Mouse (Mus musculus) CH12.LX (cell line): Measurements from ENCODE around the gene Cda.

Experiments
- CTCF ChIP-seq, 2 experiments: IDR thresholded peaks in 1 of 2; conservative IDR thresholded peaks in 1 of 2; 2 replicates each; pipeline ENCODE4 v1.5.1; 2011 to 2012; ENCODE audit warnings: low read depth in 2 of 2, low read length in 2 of 2, improper control_type of control experiment in 1 of 2, inconsistent platforms in 1 of 2, mild to moderate bottlenecking in 1 of 2, moderate library complexity in 1 of 2
- MAFK ChIP-seq: IDR thresholded peaks from 2 replicates; pipeline ENCODE4 v1.6.1; 2011; ENCODE audit warnings: low read length, improper control_type of control experiment; ENCODE audit not compliant: insufficient replicate concordance
- MAX ChIP-seq: IDR thresholded peaks from 2 replicates; pipeline ENCODE4 v1.6.1; 2011; ENCODE audit warnings: low read length, improper control_type of control experiment
- NELFE ChIP-seq: IDR thresholded peaks from 2 replicates; pipeline ENCODE4 v1.6.1; 2011; ENCODE audit warnings: low read depth, low read length, improper control_type of control experiment
- NRF1 ChIP-seq: IDR thresholded peaks from 2 replicates; pipeline ENCODE4 v1.6.1; 2014; ENCODE audit warnings: low read depth, mild to moderate bottlenecking, inconsistent platforms, low read length, improper control_type of control experiment, moderate library complexity
- POLR2A ChIP-seq: IDR thresholded peaks from 2 replicates; pipeline ENCODE4 v1.6.1; 2011; ENCODE audit warnings: low read depth, mild to moderate bottlenecking, improper control_type of control experiment, low read length
- USF1 ChIP-seq: IDR thresholded peaks from 2 replicates; pipeline ENCODE4 v1.6.1; 2014; ENCODE audit warnings: low read depth, mild to moderate bottlenecking, inconsistent platforms, low read length, improper control_type of control experiment

DNA sequence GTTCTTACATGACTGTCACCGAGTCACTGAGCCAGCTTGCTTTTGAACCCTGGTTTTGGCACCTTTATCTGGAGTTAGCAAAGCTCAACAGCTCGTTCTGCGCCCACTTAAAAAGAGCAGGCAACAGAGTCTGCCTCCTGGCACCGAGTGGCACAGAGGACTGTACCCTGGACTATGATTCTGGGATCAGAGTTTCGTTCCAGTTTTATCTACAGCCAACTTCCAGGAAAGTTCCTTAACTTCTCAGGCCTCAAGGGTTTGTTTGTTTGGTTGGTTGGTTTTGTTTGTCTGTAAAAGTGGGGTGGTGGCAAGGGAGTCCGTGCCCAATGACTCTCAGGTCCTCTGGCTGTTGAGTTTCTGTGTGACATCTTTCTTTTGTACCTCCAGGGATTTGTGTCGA is 19.1 kb downstream of the Cda start:
- TF ChIP-seq MAX (no peak), CTCF (conservative IDR thresholded peaks at IDR 0.05 in 1 of 2, IDR thresholded peaks at IDR 0.05 in 1 of 2; ENCODE audit: low read depth in 2 of 2, low read length in 2 of 2) (no peak), POLR2A (no peak), MAFK (no peak), NRF1 (no peak), NELFE (no peak), USF1 (no peak)
